Mouse (Mus musculus) CH12.LX (cell line): ENCODE measurements around the gene Ttf2. TPM values are rescaled to one million over a fixed set of nuclear protein-coding genes. Genes with fewer than 3 reads are reported as not detected.
A peak's percentile ranks its signal among the peaks of the same experiment; 100 is the strongest.

Experiments used
- DNase-seq: peaks from one replicate; pipeline ENCODE4 v3.0.0-alpha.2; 2013; ENCODE audit errors: extremely low read depth
- H3K27ac ChIP-seq: 2 replicates; pipeline ENCODE4 v1.5.1; 2012; ENCODE audit warnings: low read depth, mild to moderate bottlenecking, control low read depth, moderate library complexity; ENCODE audit not compliant: insufficient read depth
- H3K27me3 ChIP-seq: replicated peaks from 2 replicates; pipeline ENCODE3; 2012; ENCODE audit warnings: inconsistent platforms
- H3K36me3 ChIP-seq, 2 experiments: replicated peaks in 1 of 2; 2 replicates each; pipeline versions ENCODE3 to v1.6.1; 2012; ENCODE audit warnings: inconsistent platforms in 1 of 2, low read length in 1 of 2, mild to moderate bottlenecking in 1 of 2, mixed read lengths in 1 of 2, moderate library complexity in 1 of 2; ENCODE audit not compliant: control insufficient read depth in 1 of 2, insufficient read depth in 1 of 2
- H3K4me1 ChIP-seq, 2 experiments: 2 replicates each; pipeline ENCODE4 v1.6.1; 2012; ENCODE audit warnings: inconsistent platforms in 1 of 2, moderate library complexity in 1 of 2; ENCODE audit not compliant: insufficient read depth in 2 of 2, control insufficient read depth in 1 of 2
- H3K4me2 ChIP-seq: 2 replicates; pipeline ENCODE4 v1.6.1; 2012; ENCODE audit warnings: low read depth, mild to moderate bottlenecking, control low read depth; ENCODE audit not compliant: poor library complexity, insufficient read depth, severe bottlenecking
- H3K4me3 ChIP-seq, 3 experiments: fragments of 150-350 bp in 1 of 3; sonication (generic) in 1 of 3; replicated peaks in 1 of 3; 2 replicates each; pipeline versions ENCODE3 to v1.5.1; 2011 to 2012; ENCODE audit warnings: low read depth in 2 of 3, low read length in 2 of 3, mild to moderate bottlenecking in 2 of 3, moderate library complexity in 2 of 3, control low read depth in 1 of 3, improper control_type of control experiment in 1 of 3, inconsistent platforms in 1 of 3, mixed read lengths in 1 of 3; ENCODE audit not compliant: poor library complexity in 1 of 3
- H3K79me2 ChIP-seq: replicated peaks from 2 replicates; pipeline ENCODE4 v1.6.1; 2012; ENCODE audit warnings: mild to moderate bottlenecking, moderate library complexity; ENCODE audit not compliant: control insufficient read depth, poor library complexity, insufficient read depth, severe bottlenecking; ENCODE audit errors: extremely low read depth
- H3K9ac ChIP-seq: 2 replicates; pipeline ENCODE4 v1.6.1; 2012; ENCODE audit warnings: low read depth, mild to moderate bottlenecking, control low read depth, moderate library complexity; ENCODE audit not compliant: insufficient read depth
- H3K9me3 ChIP-seq: replicated peaks from 2 replicates; pipeline ENCODE3; 2012; ENCODE audit warnings: low read length, inconsistent platforms, mixed read lengths
- BHLHE40 ChIP-seq: IDR thresholded peaks from 2 replicates; pipeline ENCODE4 v1.6.1; 2011; ENCODE audit warnings: mild to moderate bottlenecking, low read depth, low read length, improper control_type of control experiment
- CHD2 ChIP-seq: IDR thresholded peaks from 2 replicates; pipeline ENCODE4 v1.6.1; 2011; ENCODE audit warnings: low read length, improper control_type of control experiment
- E2F4 ChIP-seq: IDR thresholded peaks from 2 replicates; pipeline ENCODE4 v1.6.1; 2011; ENCODE audit warnings: low read depth, low read length, improper control_type of control experiment; ENCODE audit not compliant: insufficient replicate concordance
- ELF1 ChIP-seq: IDR thresholded peaks from 2 replicates; pipeline ENCODE4 v1.6.1; 2014; ENCODE audit warnings: low read depth, mild to moderate bottlenecking, inconsistent platforms, low read length, improper control_type of control experiment
- ETS1 ChIP-seq: conservative IDR thresholded peaks from 2 replicates; pipeline ENCODE4 v1.6.1; 2012; ENCODE audit warnings: low read depth, mild to moderate bottlenecking, inconsistent platforms, low read length, improper control_type of control experiment, moderate library complexity
- IRF4 ChIP-seq: IDR thresholded peaks from 2 replicates; pipeline ENCODE4 v1.6.1; 2014; ENCODE audit warnings: low read depth, mild to moderate bottlenecking, inconsistent platforms, low read length, improper control_type of control experiment
- JUND ChIP-seq: conservative IDR thresholded peaks from 2 replicates; pipeline ENCODE4 v1.6.1; 2011; ENCODE audit warnings: low read depth, low read length, improper control_type of control experiment
- MEF2A ChIP-seq: IDR thresholded peaks from 2 replicates; pipeline ENCODE4 v1.6.1; 2014; ENCODE audit warnings: low read depth, mild to moderate bottlenecking, inconsistent platforms, low read length, improper control_type of control experiment, borderline replicate concordance
- USF1 ChIP-seq: IDR thresholded peaks from 2 replicates; pipeline ENCODE4 v1.6.1; 2014; ENCODE audit warnings: low read depth, mild to moderate bottlenecking, inconsistent platforms, low read length, improper control_type of control experiment
- dilution Hi-C: fragments of 300-500 bp; cut with MboI; formaldehyde crosslinking; loops from 2 replicates; pipeline ENCODE4 v1.14.3; 2020; ENCODE audit warnings: low sequenced_read_pairs; ENCODE audit not compliant: extremely low pct_unique_long_range_greater_than_20kb, extremely low pct_ligation_motif_present
- in situ Hi-C: fragments of 300-500 bp; cut with MboI; formaldehyde crosslinking; loops from 3 replicates; pipeline ENCODE4 v1.14.3; 2019; ENCODE audit warnings: low sequenced_read_pairs, low pct_ligation_motif_present, low pct_unique_long_range_greater_than_20kb, mixed read lengths
- polyA plus RNA-seq: library from polyadenylated mRNA; unstranded; fragments of >175 nt; gene quantifications from 2 replicates; pipeline ENCODE4 v1.2.1, GENCODE M21; 2012; ENCODE audit warnings: low read depth; ENCODE audit not compliant: insufficient read length
- total RNA-seq, 2 experiments: library from RNA; depleted of rRNA; stranded (reverse); fragments of 300-350 nt in 1 of 2; fragments of >200 nt in 1 of 2; gene quantifications; 2 replicates each; pipeline ENCODE4 v1.2.3; 2012 to 2014

Gene Ttf2
- total and polyA plus RNA-seq, 3 experiments = 27.2 to 34.0 (median 29.7) TPM

DNA sequence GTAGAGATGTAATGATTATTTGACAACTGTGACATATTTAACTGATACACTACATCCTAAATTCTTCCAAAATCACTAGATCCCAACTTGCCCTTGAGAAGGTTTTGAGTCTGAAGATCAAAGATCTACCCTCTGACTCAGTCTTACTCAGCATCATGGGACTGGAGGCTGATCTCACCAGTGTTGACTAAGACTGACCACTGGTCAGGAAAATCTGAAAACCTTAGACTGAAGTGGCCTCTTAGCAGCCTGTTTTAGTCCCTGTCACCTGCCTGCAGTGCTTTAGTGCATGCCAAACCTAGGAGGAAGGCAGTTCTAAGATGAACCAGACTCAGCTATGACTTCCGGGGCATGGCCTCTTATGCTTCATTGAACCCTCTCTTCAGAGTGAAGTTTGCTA, 80.2 kb downstream of the Ttf2 start:
- H3K4me2 ChIP-seq = no peak overlapping the region
- in situ Hi-C loops = no loop called here
- no peak for DNase-seq
- no peaks in the 10 kb centered on the region for H3K36me3 ChIP-seq
- dilution Hi-C loops = no loop called here
- H3K9me3 ChIP-seq = peaks cover 7% of the 10 kb centered on the region
- H3K27ac ChIP-seq = peak overlapping the region; percentile 28; the same call in 1 of the 2 replicates
- H3K79me2 ChIP-seq = no peaks in the 10 kb centered on the region
- no peak overlapping the region for H3K4me3 ChIP-seq
- peaks cover 10 to 25% of the 10 kb centered on the region in 2 experiments for H3K4me1 ChIP-seq
- TF ChIP-seq E2F4 (no peak), ETS1 (peak; percentile 86), USF1 (no peak), BHLHE40 (peak; percentile 82), MEF2A (peak; percentile 54; the same call in 1 of the 2 replicates), JUND (no peak), CHD2 (no peak), ELF1 (peak; percentile 28; the same call in 1 of the 2 replicates), IRF4 (peak; percentile 61; the same call in 1 of the 2 replicates)
- TF ChIP-seq, all 38 proteins: peak for 5
- Histone ChIP-seq H3K27me3 (no peaks in the 10 kb centered on the region), H3K9ac (no peak overlapping the region)

Other genes with a start within 250 kb of the Ttf2 start
- gene Vtcn1, start 144.2 kb downstream of the Ttf2 start, total RNA-seq (2012; rRNA removed) = 0.04 TPM in 1 of 2 replicates, not detected in the other
- gene Vtcn1, start 144.2 kb downstream of the Ttf2 start, total RNA-seq (2014; rRNA removed) = not detected in 2 replicates
- 0.14 TPM in 1 of 2 replicates, not detected in the other for gene Vtcn1, start 144.2 kb downstream of the Ttf2 start, polyA plus RNA-seq
- gene Trim45, start 47.5 kb downstream of the Ttf2 start, total RNA-seq (2012; rRNA removed) = 3.4 and 4.4 TPM in 2 replicates
- 2.2 and 2.7 TPM in 2 replicates for gene Trim45, start 47.5 kb downstream of the Ttf2 start, total RNA-seq (2014; rRNA removed)
- gene Trim45, start 47.5 kb downstream of the Ttf2 start, polyA plus RNA-seq = 2.1 and 3.3 TPM in 2 replicates
- not detected in 2 replicates for gene Cd101, start 59.9 kb upstream of the Ttf2 start, total RNA-seq (2012; rRNA removed)
- gene Cd101, start 59.9 kb upstream of the Ttf2 start, total RNA-seq (2014; rRNA removed) = not detected in 2 replicates
- not detected in 2 replicates for gene Cd101, start 59.9 kb upstream of the Ttf2 start, polyA plus RNA-seq
- gene Ptgfrn, start 140.6 kb upstream of the Ttf2 start, total RNA-seq (2012; rRNA removed) = not detected in 2 replicates
- gene Ptgfrn, start 140.6 kb upstream of the Ttf2 start, total RNA-seq (2014; rRNA removed) = not detected in 2 replicates
- gene Ptgfrn, start 140.6 kb upstream of the Ttf2 start, polyA plus RNA-seq = 0.04 TPM in 1 of 2 replicates, not detected in the other